Mouse (Mus musculus) G1E (cell line): ENCODE measurements around the gene Mtcl1. TPM values are rescaled to one million over a fixed set of nuclear protein-coding genes. Genes with fewer than 3 reads are reported as not detected.

Experiments
- ATAC-seq: 2 replicates; pipeline ENCODE4 v1.8.0; 2016; ENCODE audit warnings: mild to moderate bottlenecking; ENCODE audit not compliant: insufficient number of reproducible peaks, poor library complexity, low FRiP score, severe bottlenecking; ENCODE audit errors: extremely low read depth
- DNase-seq: peaks from one replicate; pipeline ENCODE4 v3.0.0; 2012; ENCODE audit warnings: low spot score
- H3K27me3 ChIP-seq: 2 replicates; pipeline ENCODE4 v1.6.1; 2012; ENCODE audit warnings: mild to moderate bottlenecking, low read length, inconsistent platforms; ENCODE audit not compliant: insufficient read depth
- H3K36me3 ChIP-seq: replicated peaks from 2 replicates; pipeline ENCODE3; 2012; ENCODE audit warnings: mild to moderate bottlenecking, inconsistent platforms
- H3K4me1 ChIP-seq: 2 replicates; pipeline ENCODE4 v1.6.1; 2012; ENCODE audit warnings: low read depth, low read length, inconsistent platforms, mixed read lengths; ENCODE audit not compliant: insufficient read depth
- H3K4me3 ChIP-seq: 2 replicates; pipeline ENCODE4 v1.5.1; 2012; ENCODE audit warnings: low read depth, mild to moderate bottlenecking, inconsistent platforms, low read length, moderate library complexity, mixed read lengths
- H3K9me3 ChIP-seq: replicated peaks from 2 replicates; pipeline ENCODE4 v1.6.1; 2012; ENCODE audit warnings: inconsistent platforms
- CTCF ChIP-seq: IDR thresholded peaks from 2 replicates; pipeline ENCODE4 v1.5.1; 2012; ENCODE audit warnings: low read depth, low read length, inconsistent platforms, mixed read lengths
- GATA1 ChIP-seq: IDR thresholded peaks from 2 replicates; pipeline ENCODE4 v1.6.1; 2012; ENCODE audit warnings: borderline replicate concordance, low read length, inconsistent platforms, mixed read lengths
- GATA2 ChIP-seq: IDR thresholded peaks from 2 replicates; pipeline ENCODE4 v1.6.1; 2012; ENCODE audit warnings: low read depth, low read length, inconsistent platforms, borderline replicate concordance
- POLR2AphosphoS5 ChIP-seq: IDR thresholded peaks from 2 replicates; pipeline ENCODE4 v1.6.1; 2012; ENCODE audit warnings: low read depth, low read length, inconsistent platforms; ENCODE audit not compliant: insufficient replicate concordance
- TAL1 ChIP-seq: conservative IDR thresholded peaks from 2 replicates; pipeline ENCODE4 v1.6.1; 2012; ENCODE audit warnings: low read depth, low read length, inconsistent platforms, mixed read lengths
- polyA plus RNA-seq: library from polyadenylated mRNA; stranded (reverse); fragments of >175 nt; gene quantifications from 2 replicates; pipeline ENCODE4 v1.2.3, GENCODE M21; 2012
- total RNA-seq, 2 experiments: library from RNA; stranded (forward) in 1 of 2; stranded (reverse) in 1 of 2; fragments of 200-1000 nt in 1 of 2; fragments of >200 nt in 1 of 2; fragmentation: Nextera tagmentation in 1 of 2; gene quantifications; 2 replicates each; pipeline ENCODE4 v1.2.3; 2014 to 2017

Gene Mtcl1
- total and polyA plus RNA-seq, 3 experiments, result 0.11 TPM; not detected in 2

- Histone ChIP-seq H3K4me1 (no peaks in the 10 kb centered on the region), H3K27me3 (no peaks in the 10 kb centered on the region), H3K36me3 (no peaks in the 10 kb centered on the region), H3K4me3 (no peak overlapping the region), H3K9me3 (peaks cover 71% of the 10 kb centered on the region)
- DNase-seq (no peak), ATAC-seq (no peak)
- TF ChIP-seq GATA2, result no peak
Observed at GRCm38 (mm10) chr17:66450526-66451070, 1.0 kb upstream of the Mtcl1 start.

- H3K9me3 ChIP-seq, result peaks cover 86% of the 10 kb centered on the region
- H3K4me1 ChIP-seq, result no peaks in the 10 kb centered on the region
- no peaks in the 10 kb centered on the region for H3K27me3 ChIP-seq
- TF ChIP-seq TAL1, result no peak
- no peak for TF ChIP-seq GATA2
- no peak for TF ChIP-seq POLR2AphosphoS5
- no peak for TF ChIP-seq CTCF
- no peak for TF ChIP-seq GATA1
- no peak for DNase-seq
- no peak for ATAC-seq
- peak overlapping the region; percentile 23; the same call in 1 of the 2 replicates for H3K4me3 ChIP-seq
- no peaks in the 10 kb centered on the region for H3K36me3 ChIP-seq
Observed at GRCm38 (mm10) chr17:66448421-66449405, 837 bp downstream of the Mtcl1 start.

- Histone ChIP-seq H3K4me3 (no peak overlapping the region; the same call in 1 of the 2 replicates), H3K9me3 (peaks cover 81% of the 10 kb centered on the region), H3K36me3 (no peaks in the 10 kb centered on the region), H3K4me1 (no peaks in the 10 kb centered on the region), H3K27me3 (no peaks in the 10 kb centered on the region)
- no peak for TF ChIP-seq TAL1
- DNase-seq (no peak), ATAC-seq (no peak)
Observed at GRCm38 (mm10) chr17:66447978-66448377, 1.6 kb downstream of the Mtcl1 start.

- Histone ChIP-seq H3K27me3 (no peaks in the 10 kb centered on the region), H3K4me1 (no peaks in the 10 kb centered on the region), H3K4me3 (no peak overlapping the region), H3K36me3 (no peaks in the 10 kb centered on the region), H3K9me3 (peaks cover 77% of the 10 kb centered on the region)
- no peak for ATAC-seq
- TF ChIP-seq CTCF (no peak), GATA2 (no peak), TAL1 (no peak)
- no peak for DNase-seq
Observed at GRCm38 (mm10) chr17:66447007-66447312, 2.6 kb downstream of the Mtcl1 start.

- Histone ChIP-seq H3K36me3 (no peaks in the 10 kb centered on the region), H3K4me1 (no peaks in the 10 kb centered on the region), H3K9me3 (peaks cover 74% of the 10 kb centered on the region), H3K27me3 (no peaks in the 10 kb centered on the region), H3K4me3 (no peak overlapping the region)
- DNase-seq (no peak), ATAC-seq (no peak)
- TF ChIP-seq POLR2AphosphoS5 (no peak), GATA2 (no peak), GATA1 (no peak), TAL1 (no peak), CTCF (no peak)
Observed at GRCm38 (mm10) chr17:66446196-66447006, 3.1 kb downstream of the Mtcl1 start.

- DNase-seq, result no peak
- no peak overlapping the region for H3K4me3 ChIP-seq
- peaks cover 65% of the 10 kb centered on the region for H3K9me3 ChIP-seq
- no peaks in the 10 kb centered on the region for H3K27me3 ChIP-seq
- TF ChIP-seq TAL1, result no peak
- no peak for TF ChIP-seq GATA1
- no peak for TF ChIP-seq POLR2AphosphoS5
- TF ChIP-seq GATA2, result no peak
- TF ChIP-seq CTCF, result no peak
- H3K36me3 ChIP-seq, result no peaks in the 10 kb centered on the region
- H3K4me1 ChIP-seq, result no peaks in the 10 kb centered on the region
- ATAC-seq, result no peak
Observed at GRCm38 (mm10) chr17:66444059-66444700, 5.4 kb downstream of the Mtcl1 start.
